Mouse (Mus musculus): ENCODE data around the gene Dhcr7. TPM values are rescaled to one million over a fixed set of nuclear protein-coding genes. Genes with fewer than 3 reads are reported as not detected.

The Dhcr7 gene
- polyA plus RNA-seq, 1 experiment, result 42.9 TPM

DNA sequence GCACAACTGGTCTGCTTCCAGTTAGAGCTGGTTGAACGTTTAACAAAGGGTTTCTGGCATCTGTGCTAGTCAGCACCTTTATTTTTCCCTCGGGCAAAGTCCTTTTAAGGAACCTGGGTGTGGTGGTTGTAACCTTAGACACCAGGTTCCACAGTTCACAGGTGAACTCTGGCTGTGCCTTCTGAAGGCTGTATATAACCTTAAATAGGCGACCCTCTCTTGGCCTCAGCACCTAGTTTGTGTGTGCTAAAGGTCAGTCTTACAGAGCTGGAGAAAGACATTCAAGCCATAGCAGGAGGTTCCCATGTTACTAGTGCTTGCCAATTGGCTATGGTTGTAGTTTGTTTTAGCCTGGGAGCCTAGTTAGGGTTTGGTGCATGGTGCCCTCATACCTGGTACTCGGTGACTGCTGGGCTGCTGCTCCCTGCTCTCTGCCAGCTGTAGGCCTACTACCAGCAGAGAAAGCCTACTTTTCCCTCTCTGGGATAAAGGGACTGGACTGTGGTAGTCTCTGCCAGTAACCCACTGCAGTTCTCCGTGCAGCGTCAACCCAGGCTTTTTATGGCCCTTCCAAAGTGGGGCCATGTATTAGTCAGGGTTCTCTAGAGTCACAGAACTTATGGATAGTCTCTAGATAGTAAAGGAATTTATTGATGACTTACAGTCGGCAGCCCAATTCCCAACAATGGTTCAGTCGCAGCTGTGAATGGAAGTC lies 26.0 kb downstream of the Dhcr7 start:
- no peaks in the 10 kb centered on the region for H3K36me3 ChIP-seq (ENCODE audit: control insufficient read depth, insufficient read depth, low read length)
- no peak overlapping the region for H3K4me3 ChIP-seq (ENCODE audit: control insufficient read depth, low read depth, low read length)
- no peak overlapping the region for H3K27ac ChIP-seq (ENCODE audit: control insufficient read depth, insufficient read depth, low read depth, low read length)
- H3K27me3 ChIP-seq (ENCODE audit: control insufficient read depth, insufficient read depth, low read length), result no peaks in the 10 kb centered on the region
- TF ChIP-seq CTCF (IDR thresholded peaks at IDR 0.05; ENCODE audit: control insufficient read depth, insufficient read depth, insufficient replicate concordance, low read depth, low read length) (no peak), POLR2A (IDR thresholded peaks at IDR 0.05; ENCODE audit: control insufficient read depth, low read depth, low read length) (no peak)
- no peaks in the 10 kb centered on the region for H3K4me1 ChIP-seq (ENCODE audit: control insufficient read depth, insufficient read depth, low read length)

DNA sequence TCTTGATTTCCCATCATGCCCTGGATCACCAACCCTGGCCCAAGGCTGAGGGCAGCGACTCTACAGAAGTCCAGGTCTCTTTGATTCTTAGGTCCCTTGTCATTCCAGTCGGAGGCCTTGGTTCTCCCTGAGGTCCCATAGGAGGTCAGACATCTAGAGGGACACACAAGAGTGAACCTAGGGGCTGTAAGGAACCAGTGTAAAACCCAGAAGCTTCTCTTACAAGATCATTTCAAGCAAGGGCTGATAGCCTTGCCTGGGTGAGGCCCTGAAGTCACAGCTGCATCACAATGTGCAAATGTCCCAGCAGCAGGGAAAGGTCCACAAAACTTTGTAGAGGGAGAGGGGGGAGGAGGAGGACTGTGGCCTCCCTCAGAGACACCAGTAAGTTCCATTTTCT lies 43.6 kb downstream of the Dhcr7 start, which contains the start of gene Gm498:
Gene Gm498, plus strand, starts transcription at position 301 of the 400 bp plus-strand sequence.
- TF ChIP-seq POLR2A (IDR thresholded peaks at IDR 0.05; ENCODE audit: control insufficient read depth, low read depth, low read length) (no peak), CTCF (IDR thresholded peaks at IDR 0.05; ENCODE audit: control insufficient read depth, insufficient read depth, insufficient replicate concordance, low read depth, low read length) (no peak)
- no peaks in the 10 kb centered on the region for H3K27me3 ChIP-seq (ENCODE audit: control insufficient read depth, insufficient read depth, low read length)
- H3K4me3 ChIP-seq (ENCODE audit: control insufficient read depth, low read depth, low read length), result peak within 1 kb of the TSS; percentile 69
- H3K36me3 ChIP-seq (ENCODE audit: control insufficient read depth, insufficient read depth, low read length), result no peaks in the 10 kb centered on the region
- H3K27ac ChIP-seq (ENCODE audit: control insufficient read depth, insufficient read depth, low read depth, low read length), result no peak within 1 kb of the TSS; the same call in 1 of the 2 replicates
- H3K4me1 ChIP-seq (ENCODE audit: control insufficient read depth, insufficient read depth, low read length), result no peaks in the 10 kb centered on the region

DNA sequence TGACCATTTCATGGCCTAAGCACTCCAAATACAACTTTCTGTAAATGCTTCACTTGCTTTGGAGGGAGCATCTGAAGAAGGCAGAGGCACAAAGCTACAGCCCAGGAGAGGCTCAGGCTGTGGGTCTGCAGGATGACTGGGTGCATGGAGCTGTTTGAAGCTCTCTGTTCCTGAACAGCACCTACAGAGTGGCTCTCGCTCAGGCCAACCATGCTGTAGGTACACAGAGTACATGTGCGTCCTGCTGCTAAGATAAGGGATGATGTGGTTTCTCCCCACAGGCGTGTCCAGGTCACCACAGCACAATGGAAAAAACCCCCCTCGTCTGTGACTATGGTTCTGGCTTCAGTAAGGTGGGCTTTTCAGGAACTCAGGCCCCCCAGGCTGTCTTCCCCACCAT lies 45.9 kb downstream of the Dhcr7 start:
- H3K27me3 ChIP-seq (ENCODE audit: control insufficient read depth, insufficient read depth, low read length), result no peaks in the 10 kb centered on the region
- no peak overlapping the region for H3K4me3 ChIP-seq (ENCODE audit: control insufficient read depth, low read depth, low read length)
- no peaks in the 10 kb centered on the region for H3K4me1 ChIP-seq (ENCODE audit: control insufficient read depth, insufficient read depth, low read length)
- H3K36me3 ChIP-seq (ENCODE audit: control insufficient read depth, insufficient read depth, low read length), result no peaks in the 10 kb centered on the region
- TF ChIP-seq POLR2A (IDR thresholded peaks at IDR 0.05; ENCODE audit: control insufficient read depth, low read depth, low read length), result no peak
- H3K27ac ChIP-seq (ENCODE audit: control insufficient read depth, insufficient read depth, low read depth, low read length), result no peak overlapping the region

DNA sequence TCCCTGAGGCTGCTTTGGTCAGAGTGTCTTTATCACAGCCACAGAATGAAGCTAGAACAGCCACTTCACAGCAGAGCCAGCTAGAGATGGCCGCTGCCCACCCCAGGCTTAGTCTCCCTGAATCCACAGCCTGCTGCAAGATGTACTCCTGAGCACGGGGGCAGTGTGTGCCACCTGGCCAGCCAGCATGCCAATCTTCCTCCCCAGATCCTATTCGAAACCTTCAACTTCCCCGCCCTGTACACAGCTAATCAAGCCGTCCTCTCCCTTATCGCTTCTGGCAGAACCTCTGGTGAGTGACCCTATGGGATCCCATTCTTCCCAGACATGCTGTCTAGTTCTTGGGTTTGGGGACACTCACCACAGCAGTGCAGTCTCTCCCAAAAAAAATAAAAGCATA lies 60.8 kb downstream of the Dhcr7 start:
- no peaks in the 10 kb centered on the region for H3K4me1 ChIP-seq (ENCODE audit: control insufficient read depth, insufficient read depth, low read length)
- TF ChIP-seq CTCF (IDR thresholded peaks at IDR 0.05; ENCODE audit: control insufficient read depth, insufficient read depth, insufficient replicate concordance, low read depth, low read length) (no peak), POLR2A (IDR thresholded peaks at IDR 0.05; ENCODE audit: control insufficient read depth, low read depth, low read length) (no peak)
- no peak overlapping the region for H3K27ac ChIP-seq (ENCODE audit: control insufficient read depth, insufficient read depth, low read depth, low read length)
- H3K27me3 ChIP-seq (ENCODE audit: control insufficient read depth, insufficient read depth, low read length), result no peaks in the 10 kb centered on the region
- no peak overlapping the region for H3K4me3 ChIP-seq (ENCODE audit: control insufficient read depth, low read depth, low read length)
- no peaks in the 10 kb centered on the region for H3K36me3 ChIP-seq (ENCODE audit: control insufficient read depth, insufficient read depth, low read length)

DNA sequence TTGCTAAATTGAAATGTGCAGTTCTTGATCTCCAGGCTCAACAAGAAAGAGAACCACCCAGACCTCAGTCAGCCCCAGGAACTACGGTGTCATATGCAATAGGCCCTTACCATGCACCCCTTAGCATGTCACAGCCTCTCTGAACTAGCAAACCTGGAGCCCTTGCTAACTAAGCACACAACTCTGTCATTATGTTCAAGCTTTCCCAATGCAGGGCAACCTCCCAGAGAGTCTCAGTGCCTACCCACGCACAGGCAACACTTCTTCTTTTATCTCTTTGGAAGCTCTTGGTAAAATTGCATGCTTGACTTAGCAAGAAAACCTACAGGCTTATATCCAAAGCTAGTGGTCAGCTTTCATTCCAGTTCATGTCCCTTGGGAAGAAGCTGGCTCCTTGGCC lies 68.2 kb downstream of the Dhcr7 start:
- H3K4me3 ChIP-seq (ENCODE audit: control insufficient read depth, low read depth, low read length), result no peak overlapping the region
- no peaks in the 10 kb centered on the region for H3K27me3 ChIP-seq (ENCODE audit: control insufficient read depth, insufficient read depth, low read length)
- H3K36me3 ChIP-seq (ENCODE audit: control insufficient read depth, insufficient read depth, low read length), result no peaks in the 10 kb centered on the region
- TF ChIP-seq CTCF (IDR thresholded peaks at IDR 0.05; ENCODE audit: control insufficient read depth, insufficient read depth, insufficient replicate concordance, low read depth, low read length) (no peak), POLR2A (IDR thresholded peaks at IDR 0.05; ENCODE audit: control insufficient read depth, low read depth, low read length) (no peak)
- H3K27ac ChIP-seq (ENCODE audit: control insufficient read depth, insufficient read depth, low read depth, low read length), result no peak overlapping the region
- H3K4me1 ChIP-seq (ENCODE audit: control insufficient read depth, insufficient read depth, low read length), result no peaks in the 10 kb centered on the region

DNA sequence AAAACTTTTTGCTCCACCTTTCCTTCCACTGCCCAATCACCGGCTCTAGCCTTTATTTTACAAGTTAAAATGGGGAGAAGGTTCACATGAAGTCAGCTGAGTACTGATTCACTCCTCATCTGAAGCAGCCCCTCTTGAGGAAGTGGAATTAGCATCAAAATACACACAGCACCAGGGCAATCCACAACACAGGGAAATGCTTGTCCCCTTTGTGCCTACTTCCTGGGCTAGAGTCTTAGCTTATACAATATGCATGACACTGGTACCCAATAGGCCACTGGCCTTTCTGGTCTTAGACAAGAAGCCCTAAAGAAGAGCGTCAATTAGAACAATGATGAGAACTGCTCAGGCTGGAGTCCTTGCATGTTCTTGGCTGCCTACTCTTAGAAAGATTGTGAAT lies 69.4 kb downstream of the Dhcr7 start:
- H3K36me3 ChIP-seq (ENCODE audit: control insufficient read depth, insufficient read depth, low read length), result no peaks in the 10 kb centered on the region
- no peaks in the 10 kb centered on the region for H3K4me1 ChIP-seq (ENCODE audit: control insufficient read depth, insufficient read depth, low read length)
- no peak overlapping the region for H3K4me3 ChIP-seq (ENCODE audit: control insufficient read depth, low read depth, low read length)
- no peak for TF ChIP-seq POLR2A (IDR thresholded peaks at IDR 0.05; ENCODE audit: control insufficient read depth, low read depth, low read length)
- TF ChIP-seq CTCF (IDR thresholded peaks at IDR 0.05; ENCODE audit: control insufficient read depth, insufficient read depth, insufficient replicate concordance, low read depth, low read length), result no peak
- no peaks in the 10 kb centered on the region for H3K27me3 ChIP-seq (ENCODE audit: control insufficient read depth, insufficient read depth, low read length)
- H3K27ac ChIP-seq (ENCODE audit: control insufficient read depth, insufficient read depth, low read depth, low read length), result no peak overlapping the region

Other genes starting within 250 kb of the Dhcr7 start
- gene Cars, start 223.1 kb upstream of the Dhcr7 start, polyA plus RNA-seq (2012; rRNA removed), result 14.5 TPM in 2 replicates
- not detected in 2 replicates for gene Tnfrsf26, start 194.4 kb upstream of the Dhcr7 start, polyA plus RNA-seq (2012; rRNA removed)
- gene Tnfrsf22, start 173.5 kb upstream of the Dhcr7 start, polyA plus RNA-seq (2012; rRNA removed), result 0.87 and 0.88 TPM in 2 replicates
- 0.60 and 0.63 TPM in 2 replicates for gene Tnfrsf23, start 137.3 kb upstream of the Dhcr7 start, polyA plus RNA-seq (2012; rRNA removed)
- gene Osbpl5, start 66.2 kb upstream of the Dhcr7 start, polyA plus RNA-seq (2012; rRNA removed), result 7.9 and 8.4 TPM in 2 replicates
- gene Mrgprg, start 56.2 kb upstream of the Dhcr7 start, polyA plus RNA-seq (2012; rRNA removed), result not detected in 2 replicates
- gene Mrgpre, start 38.6 kb upstream of the Dhcr7 start, polyA plus RNA-seq (2012; rRNA removed), result 0.11 and 0.18 TPM in 2 replicates
- gene Nadsyn1, start 296 bp upstream of the Dhcr7 start, polyA plus RNA-seq (2012; rRNA removed), result 11.4 and 12.1 TPM in 2 replicates
- gene Gm498, start 43.7 kb downstream of the Dhcr7 start, polyA plus RNA-seq (2012; rRNA removed), result 224 and 242 TPM in 2 replicates
- 30.0 and 34.7 TPM in 2 replicates for gene Shank2, start 178.8 kb downstream of the Dhcr7 start, polyA plus RNA-seq (2012; rRNA removed)

Data from testis, adult 2 months (tissue).